Mouse (Mus musculus) layer of hippocampus, adult 9-11 months (tissue): ENCODE measurements at regions not wholly inside any gene's neighbourhood (a gene's known extent, or its start where the extent isn't known, plus 50 kb on each side); places are given as distances from the start of the nearest gene placed in this dataset.

ENCODE experiments used
- DNase-seq: peaks from one replicate; pipeline ENCODE4 v3.0.0; 2022

DNA sequence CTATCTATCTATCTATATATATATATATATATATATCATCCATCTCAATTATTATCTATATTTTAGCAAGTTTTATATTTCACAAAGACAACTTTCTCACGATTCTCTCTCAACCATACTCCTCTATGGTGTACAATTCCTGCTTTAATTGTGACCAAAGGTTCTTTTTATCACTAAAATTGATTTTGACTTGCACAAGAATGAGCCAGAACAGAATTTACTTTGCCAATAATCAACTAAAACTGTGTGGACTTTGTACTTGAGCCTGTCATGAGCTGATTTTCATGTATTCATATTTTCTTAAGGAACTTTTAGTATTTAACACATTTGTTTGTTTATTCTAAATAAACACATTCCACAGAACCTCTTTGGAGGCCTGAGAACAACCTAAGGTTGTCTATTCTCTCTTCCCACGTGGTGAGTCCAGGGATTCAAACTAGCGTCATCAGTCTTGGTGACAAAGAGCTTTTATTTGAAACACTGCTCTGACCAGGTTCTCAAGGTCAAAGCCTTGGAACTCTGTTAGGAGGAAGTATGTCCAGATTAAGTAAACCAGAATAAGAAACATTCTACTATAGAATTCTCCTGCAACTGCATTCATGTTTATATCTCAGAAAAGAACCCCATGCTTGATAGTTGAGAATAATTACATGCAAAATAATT is 207.7 kb downstream of the Gm11146 start:
- DNase-seq, result no peak

- DNase-seq, result no peak
These were observed 208.4 kb downstream of the Gm11146 start for GRCm38 (mm10) chr16:77393470-77393869.

DNA sequence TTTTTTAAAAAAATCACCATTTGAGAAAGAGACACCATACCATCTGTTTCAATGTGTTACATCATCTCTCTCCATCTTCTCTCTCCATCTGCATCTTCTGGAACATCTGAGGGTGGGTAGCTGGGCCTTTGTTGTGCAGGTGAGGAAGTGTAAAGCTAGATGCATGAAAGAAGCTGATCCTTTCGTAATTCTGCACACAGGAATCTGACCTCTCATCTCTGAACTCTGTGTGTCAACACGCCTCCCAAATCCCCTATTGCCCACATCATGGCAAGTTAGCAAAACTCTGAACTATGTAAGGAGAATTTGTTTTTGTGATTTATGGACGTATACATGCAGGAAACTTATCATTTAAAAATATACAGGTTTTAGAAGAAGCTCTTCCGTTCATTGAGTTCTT is 209.7 kb downstream of the Gm11146 start:
- no peak for DNase-seq

DNA sequence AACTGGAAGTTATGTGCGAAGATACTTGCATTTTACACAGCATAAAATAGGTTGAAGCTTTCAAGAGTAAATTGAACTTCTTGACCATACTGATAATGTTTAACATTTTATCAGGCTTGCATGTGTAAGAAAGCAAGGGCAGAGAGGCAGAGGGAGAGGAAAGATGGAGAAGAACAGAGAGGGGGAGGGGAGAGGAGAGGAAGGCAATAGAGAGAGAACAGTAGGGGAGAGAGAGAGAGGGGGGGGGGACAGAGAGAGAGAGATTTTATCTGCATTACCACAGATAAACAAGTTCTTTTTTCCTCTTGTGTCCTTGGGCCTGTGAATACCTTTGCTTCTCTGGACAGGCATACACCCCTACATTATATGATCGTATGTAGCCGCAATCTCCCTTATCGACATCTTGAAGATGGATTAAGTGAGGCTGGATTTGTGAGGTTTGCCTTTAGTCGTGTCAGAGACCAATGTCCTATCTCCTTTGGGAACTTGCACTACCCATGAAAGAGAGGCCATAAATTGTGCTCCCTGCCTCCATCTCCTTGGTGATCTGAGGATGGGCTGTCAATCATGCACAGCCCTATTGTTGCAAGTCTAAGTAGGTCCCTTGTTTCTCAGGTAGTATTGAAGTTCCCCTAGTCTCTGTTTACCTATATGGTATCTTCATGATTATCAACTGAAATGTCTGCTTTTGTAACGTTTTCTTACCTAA is 217.7 kb downstream of the Gm11146 start:
- no peak for DNase-seq

DNA sequence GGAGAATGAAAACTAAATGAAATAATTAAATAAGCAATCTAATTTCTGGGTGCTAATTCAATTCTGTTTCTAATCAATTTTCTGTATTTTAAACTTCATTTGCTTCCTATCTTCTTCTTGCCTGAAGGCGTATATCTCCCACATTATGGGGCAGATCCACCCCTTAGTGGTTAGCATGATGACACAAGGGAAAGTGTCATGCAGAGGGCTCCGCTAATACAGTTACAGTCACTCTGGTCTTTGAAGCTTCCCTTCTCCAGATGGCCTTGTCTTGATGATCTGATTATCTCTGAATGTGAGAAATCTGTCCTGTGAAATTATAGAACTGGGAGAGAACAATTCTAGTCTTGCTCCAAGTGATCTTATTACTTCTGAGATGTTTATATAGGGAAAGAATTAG is 219.1 kb downstream of the Gm11146 start:
- no peak for DNase-seq

- no peak for DNase-seq
These were observed 229.1 kb downstream of the Gm11146 start for GRCm38 (mm10) chr16:77372768-77373167.

GRCm38 (mm10) chr16:77369810-77370209 is 232.1 kb downstream of the Gm11146 start:
- DNase-seq, result no peak

DNA sequence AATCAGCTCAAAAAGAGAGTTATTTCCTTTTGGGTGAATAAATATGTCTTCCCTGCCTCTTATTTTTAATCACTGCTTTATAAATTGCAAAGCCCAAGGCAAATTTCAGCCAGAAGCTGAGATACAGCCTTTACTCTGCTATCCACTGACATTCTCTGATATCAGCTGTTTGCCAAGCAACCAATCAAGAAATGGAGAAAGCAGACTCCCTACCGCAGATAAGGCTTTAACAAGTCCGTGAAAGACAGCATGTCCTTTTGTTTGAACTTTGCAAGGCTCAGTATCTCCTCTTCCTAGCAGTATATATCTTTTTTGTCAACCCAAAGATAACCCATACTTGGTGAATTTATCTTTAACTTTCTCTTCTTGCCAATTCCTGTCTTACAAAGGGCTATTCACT is 236.6 kb downstream of the Gm11146 start:
- DNase-seq, result no peak

GRCm38 (mm10) chr16:77364439-77364838 is 237.5 kb downstream of the Gm11146 start:
- no peak for DNase-seq

DNA sequence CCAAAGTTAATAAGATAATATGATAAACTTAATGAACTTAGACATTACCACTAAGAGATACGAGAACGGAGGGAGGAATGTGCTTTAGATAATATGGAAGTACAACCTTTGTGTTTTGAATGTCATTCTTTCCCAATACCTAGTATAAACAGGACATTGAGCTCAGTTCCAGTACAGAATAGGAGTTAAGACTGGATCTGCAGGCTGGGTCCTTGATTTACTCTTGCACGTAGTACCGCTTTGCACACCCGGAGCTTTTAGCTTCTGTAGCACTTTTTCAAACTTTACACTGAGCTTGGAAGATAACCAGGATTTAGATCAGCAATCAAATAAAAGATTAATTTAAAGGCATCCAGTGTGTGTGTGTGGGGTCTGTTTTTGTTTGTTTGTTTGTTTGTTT is 242.7 kb downstream of the Gm11146 start:
- no peak for DNase-seq

GRCm38 (mm10) chr16:77355260-77355659 is 246.6 kb downstream of the Gm11146 start:
- DNase-seq, result no peak

- no peak for DNase-seq
These were observed 247.6 kb downstream of the Gm11146 start for GRCm38 (mm10) chr16:77354201-77354712.

DNA sequence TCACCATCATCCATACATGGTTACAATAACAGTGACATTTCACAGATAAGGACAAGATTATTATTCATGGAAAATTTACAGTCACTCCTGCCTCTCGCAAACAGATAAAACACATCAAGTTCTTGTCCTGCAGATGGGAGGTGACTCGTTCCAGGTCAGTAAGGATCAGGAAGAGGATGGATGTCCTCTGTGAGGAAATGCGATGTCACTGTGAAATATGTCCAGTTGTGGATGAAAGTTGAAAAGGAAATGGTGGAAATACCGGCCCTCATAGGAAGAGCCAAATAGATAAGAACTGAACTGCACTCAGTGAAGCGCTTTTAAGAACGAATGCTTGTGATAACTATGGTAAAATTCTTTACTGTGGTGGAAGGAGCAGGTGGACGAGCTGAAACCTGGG is 255.8 kb downstream of the Gm11146 start:
- DNase-seq, result no peak

DNA sequence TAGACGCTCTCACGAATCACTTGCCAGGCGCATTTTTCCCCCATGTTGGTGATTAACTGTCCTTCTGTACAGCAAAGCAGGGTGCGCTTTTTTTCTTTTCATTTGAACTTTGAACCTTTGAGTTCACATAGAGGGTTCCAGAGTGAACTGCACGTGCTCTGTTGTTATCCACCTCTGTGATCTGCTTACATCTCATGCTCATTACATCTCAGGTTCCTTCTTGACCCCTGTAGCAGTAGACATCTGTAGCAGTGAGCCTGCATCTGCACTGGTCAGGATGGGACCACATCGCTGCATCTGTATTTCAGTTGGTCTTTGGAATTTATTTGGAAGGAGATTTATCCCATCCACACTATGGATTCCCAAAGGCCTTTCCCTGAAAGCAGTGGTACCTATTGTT is 269.6 kb downstream of the Gm11146 start:
- DNase-seq, result no peak

DNA sequence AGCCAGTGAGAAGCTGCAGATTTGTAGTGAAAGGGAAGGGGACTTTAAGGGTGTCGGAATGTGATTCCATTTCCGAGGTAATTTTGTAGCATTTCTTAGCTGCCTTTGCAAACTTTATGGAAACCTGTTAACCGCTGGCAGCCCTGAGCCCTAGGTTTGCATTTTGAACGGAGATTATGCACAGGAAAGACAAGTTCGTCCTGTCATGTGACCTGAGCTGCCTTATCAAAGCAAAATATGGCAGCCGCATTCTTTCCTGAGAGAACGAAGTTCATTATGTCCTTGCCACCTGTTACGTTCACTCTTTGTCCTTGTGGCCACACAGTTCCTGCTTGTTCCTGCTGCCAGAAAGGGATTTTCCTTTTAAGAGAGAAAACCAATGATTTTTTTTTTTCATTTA is 270.9 kb downstream of the Gm11146 start:
- no peak for DNase-seq

GRCm38 (mm10) chr16:77329711-77330530 is 272.0 kb downstream of the Gm11146 start:
- DNase-seq, result no peak

DNA sequence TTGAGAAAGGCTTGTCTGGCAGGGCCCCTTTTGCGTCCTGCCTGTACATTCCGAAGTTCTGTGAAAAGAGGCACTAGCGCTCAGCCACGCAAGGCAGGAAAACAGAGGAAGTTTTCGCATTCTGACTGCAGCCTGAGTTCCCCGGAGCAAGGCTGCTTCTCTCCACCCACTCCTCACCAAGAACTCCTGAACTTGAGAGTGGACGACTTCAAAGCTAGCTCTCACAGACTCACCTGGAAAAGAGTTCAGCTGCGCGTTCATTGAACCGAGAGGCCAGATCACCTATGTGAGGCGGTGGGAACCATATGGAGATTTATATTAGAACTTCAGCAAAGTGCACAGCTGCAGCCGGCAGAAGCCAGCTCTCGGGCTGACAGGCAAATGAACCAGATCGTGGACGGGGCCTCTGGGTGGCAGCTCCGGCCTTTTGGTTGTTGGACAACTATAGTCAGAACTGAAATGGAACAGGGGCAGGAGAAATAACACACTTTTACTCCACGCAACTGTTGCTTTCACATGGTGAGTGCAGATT is 272.7 kb downstream of the Gm11146 start:
- peak; percentile 46 for DNase-seq

DNA sequence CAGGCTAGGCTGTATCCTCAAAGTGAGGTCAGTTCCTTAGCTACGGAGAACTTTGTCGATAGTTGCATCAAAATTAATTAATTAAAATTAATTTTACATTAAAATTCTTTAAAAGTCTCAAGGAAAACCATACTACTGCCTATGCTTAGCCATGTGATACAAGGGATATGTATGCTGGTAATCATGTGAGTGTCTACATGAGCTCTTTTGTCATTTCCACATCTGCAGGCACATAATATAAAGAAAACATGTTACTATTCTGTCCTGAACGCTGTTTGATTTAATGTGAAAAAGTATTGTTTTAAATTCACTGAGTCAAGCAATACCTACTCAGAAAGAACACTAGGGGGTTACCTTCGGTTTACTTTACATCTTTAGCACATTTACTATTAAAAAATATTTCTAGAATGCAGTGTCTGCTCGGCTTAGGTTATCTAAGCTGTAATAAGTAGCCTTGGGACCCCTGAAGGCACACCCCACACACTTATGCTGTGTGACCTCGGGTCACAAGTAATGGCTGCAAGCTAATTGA is 273.2 kb downstream of the Gm11146 start:
- no peak for DNase-seq

DNA sequence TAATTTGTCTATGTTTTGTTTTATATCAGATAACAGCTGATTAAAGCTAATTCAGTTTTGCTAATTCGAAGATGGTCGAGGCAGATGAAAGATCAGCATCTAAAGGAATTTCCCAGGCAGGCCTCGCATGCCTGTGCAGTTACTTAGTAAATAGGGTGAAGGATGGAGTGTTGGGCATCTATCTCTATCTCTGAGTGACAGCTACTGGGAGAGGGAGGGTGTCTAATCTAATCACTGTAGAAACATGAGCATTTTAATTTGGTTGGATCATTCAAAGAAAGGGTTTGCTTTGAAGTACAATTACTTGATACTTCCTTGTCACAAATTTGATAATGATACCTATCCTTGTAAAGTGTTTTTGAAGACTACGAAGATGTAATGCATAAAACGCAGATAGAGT is 273.8 kb downstream of the Gm11146 start:
- DNase-seq, result no peak

GRCm38 (mm10) chr16:77322338-77322737 is 279.6 kb downstream of the Gm11146 start:
- no peak for DNase-seq

- no peak for DNase-seq
These were observed 283.7 kb downstream of the Gm11146 start for GRCm38 (mm10) chr16:77318150-77318549.

DNA sequence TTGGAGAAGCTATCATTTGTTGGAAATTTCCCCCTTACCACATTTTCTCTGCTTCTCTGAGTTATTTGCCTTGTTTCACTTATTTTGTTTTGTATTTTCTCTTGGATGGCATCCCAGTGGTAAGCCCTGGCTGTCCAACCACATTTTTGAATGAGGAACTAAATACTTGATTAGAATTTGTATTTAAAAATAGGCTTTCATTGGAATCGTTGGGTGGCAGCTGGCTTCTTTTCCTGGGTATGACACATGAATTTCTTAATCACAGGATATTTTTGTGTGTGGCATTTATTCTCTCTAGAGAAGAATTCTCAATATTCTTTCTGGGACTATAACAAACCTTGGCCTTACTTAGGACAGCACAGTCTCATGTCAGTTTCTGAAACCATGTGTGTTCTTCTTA is 286.5 kb downstream of the Gm11146 start:
- DNase-seq, result peak; percentile 39

DNA sequence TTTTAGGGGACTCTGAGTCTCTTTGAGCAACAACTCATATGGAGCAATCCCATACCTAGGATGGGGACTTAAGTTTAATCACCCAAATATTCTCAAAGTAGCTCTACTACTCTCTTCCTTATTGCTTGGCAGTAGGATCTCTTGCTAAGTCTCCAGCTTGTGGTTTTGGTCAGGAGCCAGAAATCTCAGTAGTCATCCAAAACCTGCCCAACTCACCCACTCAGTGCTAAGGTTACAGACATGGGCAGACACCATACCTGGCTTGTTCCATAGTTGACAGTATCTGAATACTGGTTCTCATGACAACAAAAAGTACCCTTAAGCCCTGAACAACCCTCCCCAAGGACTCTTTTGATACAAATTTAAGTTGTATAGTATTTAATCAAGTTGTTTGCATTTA is 288.7 kb downstream of the Gm11146 start:
- no peak for DNase-seq
